Comparison of ENCODE assay signal across 9 mouse cellular contexts in genomic region chr7:45198435-45198834, GRCm38 (mm10). TPM values are rescaled to one million over a fixed set of nuclear protein-coding genes. Genes with fewer than 3 reads are reported as not detected.
DNase-seq lines count a peak whose midpoint lies in the region; ATAC-seq and TF ChIP-seq lines count a peak whose summit lies in the region.
"Had no signal": no experiment of that assay in that cellular context is flagged by ENCODE, and none has a peak within 500 bp of the region (broad histone marks: within the 10 kb centered on the region; RNA-seq: fewer than 3 reads in every experiment).

No protein-coding gene starts in this region.

- 8% methylated on average over 5 of the region's 5 CpGs for WGBS in liver, embryonic 12.5 days (ENCODE audit: insufficient replicate concordance)
- 12% methylated on average over 5 of the region's 5 CpGs for WGBS in midbrain, embryonic 11.5 days

- no peak overlapping the region for H3K4me2 ChIP-seq in liver, embryonic 12.5 days
- no peak overlapping the region for H3K4me2 ChIP-seq in midbrain, embryonic 11.5 days
- H3K4me2 ChIP-seq: lung, embryonic 15.5 days had no signal

- intact Hi-C loops in left cerebral cortex, adult 2 months (cut with DNase I): loop anchor here (1.0 kb wide), 1 partner anchor 36 kb away; no protein-coding TSS in a partner anchor

- TF ChIP-seq CTCF in left cerebral cortex, adult 2 months (IDR thresholded peaks at IDR 0.05): peak; percentile 76

- DNase-seq in liver: peak; percentile 64
- DNase-seq in cerebellum, postnatal 14 days: peak; percentile 95 to 96
- peak; percentile 76 for DNase-seq in gastrocnemius, adult 18-20 months (ENCODE audit: low spot score)
- peak; percentile 61 for DNase-seq in induced T-regulatory cell, adult 2 months (ENCODE audit: low read depth)
- DNase-seq in left cerebral cortex, adult 2 months (ENCODE audit: extremely low spot score in 1 of 2, low spot score in 2 of 2): peak; percentile 70
- no peak for DNase-seq in midbrain, embryonic 11.5 days (ENCODE audit: low spot score, missing footprints)
- DNase-seq in skeletal muscle tissue, adult 2 months (ENCODE audit: low read depth, low spot score): peak; percentile 70

- no peak overlapping the region for H3K9ac ChIP-seq in liver, embryonic 12.5 days
- H3K9ac ChIP-seq in midbrain, embryonic 11.5 days (ENCODE audit: low read length): no peak overlapping the region
- H3K9ac ChIP-seq: lung, embryonic 15.5 days had no signal

- peaks cover 74% of the 10 kb centered on the region for H3K27me3 ChIP-seq in liver, embryonic 12.5 days (replicated peaks)
- H3K27me3 ChIP-seq in midbrain, embryonic 11.5 days (ENCODE audit: control insufficient read depth, insufficient read depth, low read length): no peaks in the 10 kb centered on the region

- no peak for ATAC-seq in liver, embryonic 12.5 days
- ATAC-seq in midbrain, embryonic 11.5 days (ENCODE audit: low FRiP score): peak; percentile 73; the same call in 1 of the 2 replicates

- no peaks in the 10 kb centered on the region for H3K36me3 ChIP-seq in liver, embryonic 12.5 days
- H3K36me3 ChIP-seq in midbrain, embryonic 11.5 days (ENCODE audit: control insufficient read depth, insufficient read depth, low read length): no peaks in the 10 kb centered on the region
- H3K36me3 ChIP-seq: lung, embryonic 15.5 days had no signal

- no peak overlapping the region for H3K4me3 ChIP-seq in liver, embryonic 12.5 days
- H3K4me3 ChIP-seq in left cerebral cortex, adult 2 months: no peak overlapping the region
- H3K4me3 ChIP-seq in midbrain, embryonic 11.5 days (ENCODE audit: low read depth, low read length): no peak overlapping the region
- H3K4me3 ChIP-seq: lung, embryonic 15.5 days had no signal

- no peak overlapping the region for H3K27ac ChIP-seq in liver, embryonic 12.5 days
- peak overlapping the region; percentile 83 for H3K27ac ChIP-seq in left cerebral cortex, adult 2 months
- H3K27ac ChIP-seq in midbrain, embryonic 11.5 days (ENCODE audit: low read depth, low read length): no peak overlapping the region
- H3K27ac ChIP-seq: lung, embryonic 15.5 days had no signal

- no peaks in the 10 kb centered on the region for H3K4me1 ChIP-seq in liver, embryonic 12.5 days
- H3K4me1 ChIP-seq in midbrain, embryonic 11.5 days (ENCODE audit: control insufficient read depth, insufficient read depth, low read length): no peaks in the 10 kb centered on the region
- H3K4me1 ChIP-seq: lung, embryonic 15.5 days had no signal

- H3K9me3 ChIP-seq in liver, embryonic 12.5 days (replicated peaks): no peaks in the 10 kb centered on the region
- H3K9me3 ChIP-seq in midbrain, embryonic 11.5 days (ENCODE audit: control insufficient read depth, low read length): no peaks in the 10 kb centered on the region
- H3K9me3 ChIP-seq: lung, embryonic 15.5 days had no signal

RNA-seq across cellular contexts. Expression of gene Ccdc155, which starts 6.3 kb away (rescaled TPM):
- polyA plus RNA-seq in liver, embryonic 12.5 days (2016; fragmentation: Nextera tagmentation; extraction: Ambion mirVana): 0.07 and 0.13 TPM in 2 replicates
- not detected for total RNA-seq in gastrocnemius, adult 18-20 months (2021)
- total RNA-seq in left cerebral cortex, adult 2 months (2021): 1 to 10 TPM; 6.7 to 7.5 TPM
- polyA plus RNA-seq in midbrain, embryonic 11.5 days (2014; fragmentation: Nextera tagmentation; extraction: Ambion mirVana): 0.52 and 0.86 TPM in 2 replicates

RNA-seq across cellular contexts. Expression of gene Dkkl1, which starts 13.5 kb away (rescaled TPM):
- 1.9 and 3.0 TPM in 2 replicates for polyA plus RNA-seq in liver, embryonic 12.5 days (2016; fragmentation: Nextera tagmentation; extraction: Ambion mirVana)
- total RNA-seq in gastrocnemius, adult 18-20 months (2021): not detected
- total RNA-seq in left cerebral cortex, adult 2 months (2021): 10 to 100 TPM; 32.4 to 33.5 TPM
- polyA plus RNA-seq in midbrain, embryonic 11.5 days (2014; fragmentation: Nextera tagmentation; extraction: Ambion mirVana): 0.81 and 1.2 TPM in 2 replicates

RNA-seq across cellular contexts. Expression of gene Tead2, which starts 17.1 kb away (rescaled TPM):
- polyA plus RNA-seq in liver, embryonic 12.5 days (2016; fragmentation: Nextera tagmentation; extraction: Ambion mirVana): 23.6 and 28.2 TPM in 2 replicates
- 1 to 10 TPM; 1.2 to 1.3 TPM for total RNA-seq in gastrocnemius, adult 18-20 months (2021)
- 1 to 10 TPM; 3.9 to 4.1 TPM for total RNA-seq in left cerebral cortex, adult 2 months (2021)
- polyA plus RNA-seq in midbrain, embryonic 11.5 days (2014; fragmentation: Nextera tagmentation; extraction: Ambion mirVana): 241 and 253 TPM in 2 replicates

RNA-seq across cellular contexts. Expression of gene Pth2, which starts 17.6 kb away (rescaled TPM):
- polyA plus RNA-seq in liver, embryonic 12.5 days (2016; fragmentation: Nextera tagmentation; extraction: Ambion mirVana): not detected in 2 replicates
- not detected for total RNA-seq in gastrocnemius, adult 18-20 months (2021)
- total RNA-seq in left cerebral cortex, adult 2 months (2021): not detected
- 0.53 and 0.63 TPM in 2 replicates for polyA plus RNA-seq in midbrain, embryonic 11.5 days (2014; fragmentation: Nextera tagmentation; extraction: Ambion mirVana)
- polyA plus RNA-seq: lung, embryonic 15.5 days had no signal

RNA-seq across cellular contexts. Expression of gene Gfy, which starts 19.1 kb away (rescaled TPM):
- polyA plus RNA-seq in liver, embryonic 12.5 days (2016; fragmentation: Nextera tagmentation; extraction: Ambion mirVana): not detected in 2 replicates
- not detected for total RNA-seq in gastrocnemius, adult 18-20 months (2021)
- total RNA-seq in left cerebral cortex, adult 2 months (2021): under 1 TPM in 1 of 2 experiments, not detected in 1; 0.29 TPM
- not detected in 2 replicates for polyA plus RNA-seq in midbrain, embryonic 11.5 days (2014; fragmentation: Nextera tagmentation; extraction: Ambion mirVana)
- polyA plus RNA-seq: lung, embryonic 15.5 days had no signal

Comparison
In these comparisons a context has a peak if more than half of its experiments do, and no peak if none do; other contexts are left out.
1. RNA of gene Ccdc155, which starts 6.3 kb away (total RNA-seq): 6.7 to 7.5 TPM in left cerebral cortex, adult 2 months; not detected in gastrocnemius, adult 18-20 months; every median in the first group is over 4 times any median in the second.
2. RNA of gene Dkkl1, which starts 13.5 kb away (total RNA-seq): 32.4 to 33.5 TPM in left cerebral cortex, adult 2 months; not detected in gastrocnemius, adult 18-20 months; every median in the first group is over 10 times any median in the second.